Mouse (Mus musculus) cerebellum, adult 2 months (tissue): ENCODE results near the gene Oaz2.

Experiments
- CTCF ChIP-seq: fragments of 200-500 bp; IDR thresholded peaks from 2 replicates; pipeline ENCODE4 v1.5.1; 2011; ENCODE audit warnings: low read depth, mild to moderate bottlenecking, control low read depth, low read length, moderate library complexity, borderline replicate concordance; ENCODE audit not compliant: insufficient read depth
- POLR2A ChIP-seq: fragments of 200-500 bp; IDR thresholded peaks from 2 replicates; pipeline ENCODE4 v1.6.1; 2011; ENCODE audit warnings: low read length, control low read depth, borderline replicate concordance; ENCODE audit not compliant: insufficient read depth

- TF ChIP-seq CTCF: no peak
- no peak for TF ChIP-seq POLR2A
These were observed 25.3 kb downstream of the Oaz2 start for GRCm38 (mm10) chr9:65692959-65693603.
